Mouse (Mus musculus): ENCODE measurements at regions not wholly inside any gene's neighbourhood (a gene's known extent, or its start where the extent isn't known, plus 50 kb on each side); places are given as distances from the start of the nearest gene placed in this dataset.

DNA sequence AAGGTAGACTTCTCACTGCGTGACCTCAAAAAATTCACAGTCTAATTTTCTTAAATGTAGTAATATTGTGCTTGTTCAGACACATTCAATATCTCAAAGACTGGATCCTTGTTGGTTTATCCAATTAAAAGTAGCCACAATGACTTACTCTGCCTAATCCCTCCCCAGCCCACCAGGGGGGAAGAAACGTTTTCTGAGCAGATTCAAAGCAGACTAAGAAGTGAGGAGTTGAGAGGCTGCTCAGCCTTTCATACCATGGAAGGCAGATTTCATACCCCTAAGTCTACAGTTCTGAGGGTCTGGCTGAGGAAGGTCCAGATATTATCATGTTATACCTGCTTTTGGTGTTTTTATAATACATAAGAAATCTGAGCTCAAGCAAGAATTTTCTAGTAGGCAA is 604.7 kb downstream of the Rps29 start:
- DNase-seq (ENCODE audit: low spot score), result no peak

DNA sequence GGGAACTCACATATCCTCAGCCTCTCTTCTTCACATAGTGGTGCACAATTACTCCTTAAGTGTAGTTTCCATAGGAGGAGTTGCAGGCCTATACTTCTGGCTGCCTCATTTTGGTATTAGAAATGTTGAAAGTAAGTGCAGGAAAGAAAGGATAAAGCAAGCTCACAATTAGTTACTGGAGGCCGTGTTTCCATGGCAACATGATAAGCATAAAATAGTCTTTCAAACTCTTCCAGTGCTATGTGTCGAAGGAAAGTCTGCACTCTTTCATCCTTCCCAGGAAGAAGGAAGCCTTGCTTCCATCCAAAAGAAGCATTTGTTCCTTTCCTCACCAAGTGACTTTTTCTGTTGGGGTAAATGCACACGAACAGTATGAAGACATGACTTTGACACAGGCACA is 617.2 kb downstream of the Rps29 start:
- no peak for DNase-seq (ENCODE audit: low spot score)

- DNase-seq (ENCODE audit: low spot score), result no peak
These were observed 658.2 kb downstream of the Rps29 start for GRCm38 (mm10) chr12:68500794-68501193.

GRCm38 (mm10) chr12:68463032-68463431 is 696.0 kb downstream of the Rps29 start:
- DNase-seq (ENCODE audit: low spot score), result no peak

DNA sequence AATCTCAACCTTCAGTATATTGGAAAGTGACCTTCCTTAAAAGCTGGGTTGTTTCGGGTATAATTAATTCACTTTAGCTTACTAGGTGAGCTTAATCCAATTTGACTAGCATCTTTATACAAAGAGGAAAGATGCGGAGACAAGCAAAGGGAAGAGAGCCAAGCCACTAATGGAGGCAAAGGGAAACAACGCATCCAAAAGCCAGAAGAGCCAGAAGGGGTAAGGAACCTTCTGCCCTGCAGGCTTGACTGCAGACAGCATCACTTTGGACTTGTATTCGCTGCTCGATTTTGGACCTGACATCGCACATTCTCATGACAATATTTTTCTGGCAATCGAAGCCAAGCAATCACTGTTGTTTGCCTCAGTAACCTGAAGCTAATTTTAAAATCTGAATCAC is 700.8 kb downstream of the Rps29 start:
- no peak for DNase-seq (ENCODE audit: low spot score)

DNA sequence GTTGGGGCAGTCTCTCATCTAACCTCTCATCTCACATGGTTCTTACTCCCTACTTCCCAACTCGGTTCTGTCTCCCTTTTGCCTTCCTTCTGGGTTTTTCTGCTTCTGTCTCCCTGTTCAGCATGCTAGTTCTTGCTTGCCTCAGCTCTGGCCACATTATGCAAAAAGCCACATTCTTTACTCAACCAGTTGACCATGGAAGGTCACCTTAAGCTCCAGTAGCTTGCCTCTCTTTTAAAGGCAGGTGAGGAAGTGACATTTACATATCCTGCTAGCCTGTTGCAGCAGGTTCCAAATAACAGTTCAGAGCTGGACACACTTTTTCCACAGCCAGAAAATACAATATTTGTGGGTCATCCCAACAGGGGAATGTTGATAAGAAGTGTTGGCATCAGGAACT is 732.4 kb downstream of the Rps29 start:
- no peak for DNase-seq (ENCODE audit: low spot score)

GRCm38 (mm10) chr12:68425006-68425405 is 734.0 kb downstream of the Rps29 start:
- DNase-seq (ENCODE audit: low spot score), result no peak

All from ovary, postnatal 36 days (tissue).